Mouse (Mus musculus) lung, postnatal 0 days (tissue): ENCODE results near the gene Taok3.

Experiments used
- CTCF ChIP-seq: IDR thresholded peaks from 2 replicates; pipeline ENCODE4 v1.5.1; 2016; ENCODE audit warnings: antibody characterized with exemption, mild to moderate bottlenecking
- EP300 ChIP-seq: IDR thresholded peaks from 2 replicates; pipeline ENCODE4 v1.6.1; 2016; ENCODE audit warnings: antibody characterized with exemption, mild to moderate bottlenecking, control low read depth

DNA sequence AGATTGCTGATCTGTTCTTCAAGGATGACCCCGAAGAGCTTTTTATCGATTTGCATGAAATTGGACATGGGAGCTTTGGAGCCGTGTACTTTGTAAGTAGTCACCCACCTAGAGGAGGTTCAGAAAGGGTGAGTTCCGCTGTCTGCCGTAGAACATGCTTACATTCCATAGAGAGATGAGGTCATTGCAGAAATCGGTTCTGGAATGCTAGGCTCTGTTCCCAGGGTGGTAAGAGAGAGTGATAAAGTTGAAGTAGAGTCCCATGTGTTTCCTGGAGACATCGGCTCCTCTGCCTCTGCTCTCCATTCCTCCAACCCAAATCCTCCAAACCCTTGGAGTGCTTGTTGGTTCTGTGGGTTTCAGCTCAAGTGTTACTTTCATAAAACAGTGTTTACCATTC lies 73.8 kb downstream of the Taok3 start:
- TF ChIP-seq CTCF (no peak), EP300 (no peak)
